ENCODE assay signal across 11 mouse cellular contexts in genomic region chr12:85955062-85955461, GRCm38 (mm10).
"Had no signal": no experiment of that assay in that cellular context is flagged by ENCODE, and none has a peak within 500 bp of the region (broad histone marks: within the 10 kb centered on the region; RNA-seq: fewer than 3 reads in every experiment).

No protein-coding gene starts in this region.

- ATAC-seq: intestine, embryonic 15.5 days; midbrain, embryonic 15.5 days had no signal

- H3K27me3 ChIP-seq: intestine, embryonic 15.5 days; lung, embryonic 15.5 days; midbrain, embryonic 15.5 days; neural tube, embryonic 12.5 days had no signal

- H3K9me3 ChIP-seq: intestine, embryonic 15.5 days; lung, embryonic 15.5 days; midbrain, embryonic 15.5 days; neural tube, embryonic 12.5 days had no signal

- H3K4me3 ChIP-seq: intestine, embryonic 15.5 days; lung, embryonic 15.5 days; midbrain, embryonic 15.5 days; neural tube, embryonic 12.5 days had no signal

- H3K9ac ChIP-seq: intestine, embryonic 15.5 days; liver, embryonic 14.5 days; lung, embryonic 15.5 days; midbrain, embryonic 15.5 days; neural tube, embryonic 12.5 days had no signal

- H3K36me3 ChIP-seq: intestine, embryonic 15.5 days; lung, embryonic 15.5 days; midbrain, embryonic 15.5 days had no signal

- H3K4me2 ChIP-seq: intestine, embryonic 15.5 days; lung, embryonic 15.5 days; midbrain, embryonic 11.5 days; midbrain, embryonic 15.5 days; neural tube, embryonic 12.5 days had no signal

- H3K27ac ChIP-seq: intestine, embryonic 15.5 days; liver, embryonic 14.5 days; lung, embryonic 15.5 days; midbrain, embryonic 15.5 days; neural tube, embryonic 12.5 days had no signal

- DNase-seq: kidney, adult 8-10 months; kidney, postnatal 14 days; lung, postnatal 4 days; thymus, adult 18-20 months; thymus, postnatal 14 days had no signal
